Mouse (Mus musculus) CH12.LX (cell line): ENCODE measurements at regions not wholly inside any gene's neighbourhood (a gene's known extent, or its start where the extent isn't known, plus 50 kb on each side); places are given as distances from the start of the nearest gene placed in this dataset.
"Not testable (repeated sequence)": the region's sequence is repeated elsewhere in the genome, so short reads cannot be mapped to it uniquely, and the experiment has no call there.

Experiments used
- DNase-seq: peaks from one replicate; pipeline ENCODE4 v3.0.0-alpha.2; 2013; ENCODE audit errors: extremely low read depth
- H3K27ac ChIP-seq: 2 replicates; pipeline ENCODE4 v1.5.1; 2012; ENCODE audit warnings: low read depth, mild to moderate bottlenecking, control low read depth, moderate library complexity; ENCODE audit not compliant: insufficient read depth
- H3K27me3 ChIP-seq: replicated peaks from 2 replicates; pipeline ENCODE3; 2012; ENCODE audit warnings: inconsistent platforms
- H3K36me3 ChIP-seq, 2 experiments: replicated peaks in 1 of 2; 2 replicates each; pipeline versions ENCODE3 to v1.6.1; 2012; ENCODE audit warnings: inconsistent platforms in 1 of 2, low read length in 1 of 2, mild to moderate bottlenecking in 1 of 2, mixed read lengths in 1 of 2, moderate library complexity in 1 of 2; ENCODE audit not compliant: control insufficient read depth in 1 of 2, insufficient read depth in 1 of 2
- H3K4me1 ChIP-seq, 2 experiments: 2 replicates each; pipeline ENCODE4 v1.6.1; 2012; ENCODE audit warnings: inconsistent platforms in 1 of 2, moderate library complexity in 1 of 2; ENCODE audit not compliant: insufficient read depth in 2 of 2, control insufficient read depth in 1 of 2
- H3K4me2 ChIP-seq: 2 replicates; pipeline ENCODE4 v1.6.1; 2012; ENCODE audit warnings: low read depth, mild to moderate bottlenecking, control low read depth; ENCODE audit not compliant: poor library complexity, insufficient read depth, severe bottlenecking
- H3K4me3 ChIP-seq, 3 experiments: fragments of 150-350 bp in 1 of 3; sonication (generic) in 1 of 3; replicated peaks in 1 of 3; 2 replicates each; pipeline versions ENCODE3 to v1.5.1; 2011 to 2012; ENCODE audit warnings: low read depth in 2 of 3, low read length in 2 of 3, mild to moderate bottlenecking in 2 of 3, moderate library complexity in 2 of 3, control low read depth in 1 of 3, improper control_type of control experiment in 1 of 3, inconsistent platforms in 1 of 3, mixed read lengths in 1 of 3; ENCODE audit not compliant: poor library complexity in 1 of 3
- H3K79me2 ChIP-seq: replicated peaks from 2 replicates; pipeline ENCODE4 v1.6.1; 2012; ENCODE audit warnings: mild to moderate bottlenecking, moderate library complexity; ENCODE audit not compliant: control insufficient read depth, poor library complexity, insufficient read depth, severe bottlenecking; ENCODE audit errors: extremely low read depth
- H3K9ac ChIP-seq: 2 replicates; pipeline ENCODE4 v1.6.1; 2012; ENCODE audit warnings: low read depth, mild to moderate bottlenecking, control low read depth, moderate library complexity; ENCODE audit not compliant: insufficient read depth
- H3K9me3 ChIP-seq: replicated peaks from 2 replicates; pipeline ENCODE3; 2012; ENCODE audit warnings: low read length, inconsistent platforms, mixed read lengths
- BHLHE40 ChIP-seq: IDR thresholded peaks from 2 replicates; pipeline ENCODE4 v1.6.1; 2011; ENCODE audit warnings: mild to moderate bottlenecking, low read depth, low read length, improper control_type of control experiment
- CTCF ChIP-seq, 2 experiments: IDR thresholded peaks in 1 of 2; conservative IDR thresholded peaks in 1 of 2; 2 replicates each; pipeline ENCODE4 v1.5.1; 2011 to 2012; ENCODE audit warnings: low read depth in 2 of 2, low read length in 2 of 2, improper control_type of control experiment in 1 of 2, inconsistent platforms in 1 of 2, mild to moderate bottlenecking in 1 of 2, moderate library complexity in 1 of 2
- ETS1 ChIP-seq: conservative IDR thresholded peaks from 2 replicates; pipeline ENCODE4 v1.6.1; 2012; ENCODE audit warnings: low read depth, mild to moderate bottlenecking, inconsistent platforms, low read length, improper control_type of control experiment, moderate library complexity
- HCFC1 ChIP-seq: IDR thresholded peaks from 2 replicates; pipeline ENCODE4 v1.6.1; 2012; ENCODE audit warnings: low read depth, mild to moderate bottlenecking, inconsistent platforms, low read length, improper control_type of control experiment
- JUN ChIP-seq: IDR thresholded peaks from 2 replicates; pipeline ENCODE4 v1.6.1; 2011; ENCODE audit warnings: low read depth, mild to moderate bottlenecking, low read length, improper control_type of control experiment, moderate library complexity; ENCODE audit not compliant: insufficient read depth
- MAFK ChIP-seq: IDR thresholded peaks from 2 replicates; pipeline ENCODE4 v1.6.1; 2011; ENCODE audit warnings: low read length, improper control_type of control experiment; ENCODE audit not compliant: insufficient replicate concordance
- MYC ChIP-seq: IDR thresholded peaks from 2 replicates; pipeline ENCODE4 v1.6.1; 2011; ENCODE audit warnings: low read depth, mild to moderate bottlenecking, improper control_type of control experiment, low read length
- NELFE ChIP-seq: IDR thresholded peaks from 2 replicates; pipeline ENCODE4 v1.6.1; 2011; ENCODE audit warnings: low read depth, low read length, improper control_type of control experiment
- NRF1 ChIP-seq: IDR thresholded peaks from 2 replicates; pipeline ENCODE4 v1.6.1; 2014; ENCODE audit warnings: low read depth, mild to moderate bottlenecking, inconsistent platforms, low read length, improper control_type of control experiment, moderate library complexity
- PAX5 ChIP-seq: IDR thresholded peaks from 2 replicates; pipeline ENCODE4 v1.6.1; 2012; ENCODE audit warnings: low read length, inconsistent platforms, mixed read lengths
- POLR2AphosphoS2 ChIP-seq: IDR thresholded peaks from 2 replicates; pipeline ENCODE4 v1.6.1; 2011; ENCODE audit warnings: low read depth, low read length, improper control_type of control experiment
- SIN3A ChIP-seq: IDR thresholded peaks from 2 replicates; pipeline ENCODE4 v1.6.1; 2012; ENCODE audit warnings: low read length, improper control_type of control experiment, inconsistent platforms
- TCF12 ChIP-seq: IDR thresholded peaks from 2 replicates; pipeline ENCODE4 v1.6.1; 2014; ENCODE audit warnings: low read depth, mild to moderate bottlenecking, inconsistent platforms, low read length, improper control_type of control experiment
- UBTF ChIP-seq: IDR thresholded peaks from 2 replicates; pipeline ENCODE4 v1.6.1; 2012; ENCODE audit warnings: low read depth, mild to moderate bottlenecking, inconsistent platforms, low read length, improper control_type of control experiment, moderate library complexity
- USF2 ChIP-seq: conservative IDR thresholded peaks from 2 replicates; pipeline ENCODE4 v1.6.1; 2011; ENCODE audit warnings: low read depth, low read length, improper control_type of control experiment
- ZC3H11A ChIP-seq: IDR thresholded peaks from 2 replicates; pipeline ENCODE4 v1.6.1; 2012; ENCODE audit warnings: low read depth, mild to moderate bottlenecking, inconsistent platforms, low read length, improper control_type of control experiment
- ZMIZ1 ChIP-seq: IDR thresholded peaks from 2 replicates; pipeline ENCODE4 v1.6.1; 2012; ENCODE audit warnings: low read depth, mild to moderate bottlenecking, inconsistent platforms, low read length, improper control_type of control experiment
- ZNF384 ChIP-seq: IDR thresholded peaks from 2 replicates; pipeline ENCODE4 v1.6.1; 2012; ENCODE audit warnings: low read depth, low read length, improper control_type of control experiment, inconsistent platforms
- dilution Hi-C: fragments of 300-500 bp; cut with MboI; formaldehyde crosslinking; loops from 2 replicates; pipeline ENCODE4 v1.14.3; 2020; ENCODE audit warnings: low sequenced_read_pairs; ENCODE audit not compliant: extremely low pct_unique_long_range_greater_than_20kb, extremely low pct_ligation_motif_present
- in situ Hi-C: fragments of 300-500 bp; cut with MboI; formaldehyde crosslinking; loops from 3 replicates; pipeline ENCODE4 v1.14.3; 2019; ENCODE audit warnings: low sequenced_read_pairs, low pct_ligation_motif_present, low pct_unique_long_range_greater_than_20kb, mixed read lengths

DNA sequence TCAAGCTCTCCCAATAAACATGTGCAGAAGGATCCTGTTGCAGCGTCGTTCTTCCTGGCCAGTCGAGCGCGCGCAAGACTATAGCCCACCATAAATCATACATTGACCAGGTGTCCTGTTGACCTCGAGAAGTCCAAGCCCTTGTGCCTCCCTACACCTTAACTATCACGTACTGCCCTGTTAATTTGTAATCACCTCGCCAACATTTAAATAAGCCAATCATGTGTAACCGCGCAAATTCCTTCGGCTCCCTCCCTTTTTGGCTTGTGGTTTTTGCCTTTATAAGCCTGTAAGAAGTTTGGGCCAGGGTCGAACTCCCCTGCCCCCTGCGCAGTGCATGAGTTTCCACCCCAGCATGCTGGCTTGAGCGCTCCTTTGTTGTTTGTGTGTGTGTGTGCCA, 369.2 kb downstream of the Kcnh5 start:
- H3K9ac ChIP-seq, H3K4me2 ChIP-seq, H3K4me3 ChIP-seq, dilution Hi-C loops, DNase-seq, H3K79me2 ChIP-seq, H3K27me3 ChIP-seq, H3K9me3 ChIP-seq, H3K4me1 ChIP-seq, H3K27ac ChIP-seq, in situ Hi-C loops, H3K36me3 ChIP-seq: not testable (repeated sequence)

DNA sequence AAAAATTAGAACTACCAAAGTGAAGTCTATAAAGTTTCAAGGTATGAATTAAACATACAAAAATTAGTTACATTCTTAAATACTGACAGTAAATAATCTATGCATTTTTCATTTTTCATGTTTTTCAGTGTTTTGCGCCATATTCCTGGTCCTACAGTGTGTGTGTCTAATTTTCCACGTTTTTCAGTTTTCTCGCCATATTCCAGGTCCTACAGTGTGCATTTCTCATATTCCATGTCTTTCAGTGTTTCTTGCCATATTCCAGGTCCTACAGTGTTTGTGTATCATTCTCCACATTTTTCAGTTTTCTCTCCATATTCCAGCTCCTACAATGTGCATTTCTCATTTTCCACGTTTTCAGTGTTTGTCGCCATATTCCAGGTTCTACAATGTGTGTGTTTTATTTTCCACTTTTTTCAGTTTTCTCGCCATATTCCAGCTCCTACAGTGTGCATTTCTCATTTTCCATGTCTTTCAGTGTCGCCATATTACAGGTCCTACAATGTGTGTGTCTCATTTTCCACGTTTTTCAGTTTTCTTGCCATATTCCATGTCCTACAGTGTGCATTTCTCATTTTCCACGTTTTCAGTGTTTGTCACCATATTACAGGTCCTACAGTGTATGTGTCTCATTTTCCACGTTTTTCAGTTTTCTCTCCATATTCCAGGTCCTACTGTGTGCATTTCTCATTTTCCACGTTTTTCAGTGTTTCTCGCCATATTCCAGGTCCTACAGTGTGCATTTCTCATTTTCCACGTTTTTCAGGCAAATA, 373.2 kb downstream of the Kcnh5 start:
- dilution Hi-C loops, result no loop called here
- TF ChIP-seq PAX5 (0 out of 2 replicates have a peak, but pooled peaks have one; percentile 10), CTCF (conservative IDR thresholded peaks at IDR 0.05 in 1 of 2, IDR thresholded peaks at IDR 0.05 in 1 of 2; ENCODE audit: low read depth in 2 of 2, low read length in 2 of 2) (peak in 1 of 2 experiments; percentile 27; a peak in 1 of 4 replicates), TCF12 (no peak)
- in situ Hi-C loops, result no loop called here

DNA sequence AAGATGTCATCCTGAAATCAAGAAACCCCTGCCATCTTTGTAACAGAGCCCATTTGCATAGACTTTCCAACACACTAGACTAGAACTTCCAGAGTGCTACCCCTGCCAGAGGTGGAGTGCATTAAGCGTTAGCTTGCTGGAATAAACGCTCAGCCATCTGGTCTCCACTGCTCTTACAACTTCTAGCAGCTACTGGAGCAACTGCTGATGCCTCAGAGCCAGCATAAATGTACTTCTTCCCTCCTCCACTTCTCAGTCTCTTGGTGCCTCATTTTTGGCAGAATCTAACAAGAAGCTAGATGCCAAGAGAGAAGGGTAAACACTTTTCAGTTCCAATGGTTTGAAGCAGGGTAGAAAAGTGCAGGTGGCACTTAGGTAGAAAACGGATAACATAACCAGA, 385.1 kb downstream of the Kcnh5 start:
- H3K4me2 ChIP-seq, result no peak overlapping the region
- H3K9ac ChIP-seq, result no peak overlapping the region
- in situ Hi-C loops, result no loop called here

More for the DNA sequence above, 373.2 kb downstream of the Kcnh5 start:
- Histone ChIP-seq H3K4me3 (no peak overlapping the region), H3K79me2 (no peaks in the 10 kb centered on the region), H3K27ac (no peak overlapping the region), H3K4me1 (no peaks in the 10 kb centered on the region), H3K4me2 (no peak overlapping the region), H3K9me3 (peaks cover 2% of the 10 kb centered on the region), H3K9ac (no peak overlapping the region), H3K27me3 (no peaks in the 10 kb centered on the region), H3K36me3 (no peaks in the 10 kb centered on the region)
- peak; percentile 36 for DNase-seq

More for the DNA sequence above, 385.1 kb downstream of the Kcnh5 start:
- H3K27me3 ChIP-seq, result no peaks in the 10 kb centered on the region
- TF ChIP-seq MAFK (no peak), ZNF384 (no peak), USF2 (no peak), ZC3H11A (no peak), UBTF (no peak), ZMIZ1 (no peak), JUN (no peak), SIN3A (no peak), NRF1 (no peak), ETS1 (no peak), POLR2AphosphoS2 (no peak), PAX5 (no peak), HCFC1 (no peak), MYC (no peak), BHLHE40 (no peak), NELFE (no peak)
- no peaks in the 10 kb centered on the region for H3K4me1 ChIP-seq
- DNase-seq, result no peak
- dilution Hi-C loops, result no loop called here
- no peak overlapping the region for H3K4me3 ChIP-seq
- H3K9me3 ChIP-seq, result no peaks in the 10 kb centered on the region
- no peak overlapping the region for H3K27ac ChIP-seq
- no peaks in the 10 kb centered on the region for H3K79me2 ChIP-seq
- H3K36me3 ChIP-seq, result no peaks in the 10 kb centered on the region
